In the genomic region with DNA sequence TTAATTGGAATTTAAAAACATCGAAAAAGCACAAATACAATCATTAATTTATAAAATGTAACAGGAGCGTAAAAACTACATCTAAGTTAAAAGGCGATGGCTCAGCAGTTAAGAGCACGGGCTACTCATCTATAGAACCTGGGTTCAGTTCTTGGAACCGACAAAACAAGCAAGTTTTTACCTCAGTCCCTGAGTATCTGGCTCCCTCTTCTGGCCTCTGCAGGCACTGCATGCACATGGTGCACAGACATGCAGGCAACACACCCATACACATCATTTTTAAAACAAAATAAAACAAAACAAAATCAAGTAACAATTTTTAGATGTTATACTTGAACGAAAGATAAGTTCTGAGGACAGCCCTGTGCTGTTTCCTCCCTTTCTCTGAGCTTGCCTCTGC, we compare ENCODE assay signal across 9 mouse cellular contexts.
DNase-seq lines count a peak whose midpoint lies in the region; ATAC-seq and TF ChIP-seq lines count a peak whose summit lies in the region.
"Had no signal": no experiment of that assay in that cellular context is flagged by ENCODE, and none has a peak within 500 bp of the region (broad histone marks: within the 10 kb centered on the region; RNA-seq: fewer than 3 reads in every experiment).

No protein-coding gene starts in this region.

- 96% methylated on average over 6 of the region's 6 CpGs for WGBS in cerebellum, adult 2 months
- WGBS in forebrain, embryonic 11.5 days, result 97% methylated on average over 6 of the region's 6 CpGs

- no peak for DNase-seq in cerebellum, adult 2 months
- DNase-seq in cerebellum, adult 9-10 months, result no peak
- DNase-seq in left cerebral cortex, postnatal 4 days, result peak; percentile 16
- no peak for DNase-seq in left cerebral cortex, adult 9 months (ENCODE audit: low spot score in 2 of 2)
- peak; percentile 38 for DNase-seq in T-cell, adult 2 months (ENCODE audit: low spot score)
- peak; percentile 11 to 16 for DNase-seq in natural killer cell, adult 2 months (ENCODE audit: low spot score in 2 of 2)
- DNase-seq in forebrain, embryonic 11.5 days (ENCODE audit: low spot score), result no peak
- DNase-seq in cerebellum, adult 9-11 months, result no peak

- no peak overlapping the region for H3K27ac ChIP-seq in cerebellum, adult 2 months (ENCODE audit: insufficient read depth, low read length)
- no peak overlapping the region for H3K27ac ChIP-seq in forebrain, embryonic 11.5 days (ENCODE audit: low read depth, low read length)
- H3K27ac ChIP-seq: heart, embryonic 13.5 days had no signal

- H3K4me3 ChIP-seq in cerebellum, adult 2 months (replicated peaks; ENCODE audit: insufficient read depth, low read depth, low read length), result no peak overlapping the region
- H3K4me3 ChIP-seq in forebrain, embryonic 11.5 days (ENCODE audit: low read depth, low read length), result no peak overlapping the region
- H3K4me3 ChIP-seq: heart, embryonic 13.5 days had no signal

- no peaks in the 10 kb centered on the region for H3K27me3 ChIP-seq in cerebellum, adult 2 months (ENCODE audit: control insufficient read depth, insufficient read depth, low read length)
- no peaks in the 10 kb centered on the region for H3K27me3 ChIP-seq in forebrain, embryonic 11.5 days (ENCODE audit: control insufficient read depth, insufficient read depth, low read length)
- H3K27me3 ChIP-seq: heart, embryonic 13.5 days had no signal

- no peak for ATAC-seq in forebrain, embryonic 11.5 days (replicated peaks; ENCODE audit: low FRiP score)

- no peaks in the 10 kb centered on the region for H3K36me3 ChIP-seq in forebrain, embryonic 11.5 days (ENCODE audit: control insufficient read depth, insufficient read depth, low read length)

- intact Hi-C loops in left cerebral cortex, postnatal 4 days (cut with DNase I), result no loop called here

- TF ChIP-seq POLR2A in cerebellum, adult 2 months (IDR thresholded peaks at IDR 0.05; ENCODE audit: borderline replicate concordance, insufficient read depth, low read length), result no peak

- H3K4me2 ChIP-seq in forebrain, embryonic 11.5 days (ENCODE audit: low read depth, low read length, severe bottlenecking), result no peak overlapping the region
- H3K4me2 ChIP-seq: heart, embryonic 13.5 days had no signal

- peaks cover 4% of the 10 kb centered on the region; the same call in 1 of the 2 replicates for H3K4me1 ChIP-seq in cerebellum, adult 2 months (ENCODE audit: control insufficient read depth, insufficient read depth, low read length)
- no peaks in the 10 kb centered on the region for H3K4me1 ChIP-seq in forebrain, embryonic 11.5 days (replicated peaks; ENCODE audit: control insufficient read depth, insufficient read depth, low read length)
- H3K4me1 ChIP-seq: heart, embryonic 13.5 days had no signal

- H3K9ac ChIP-seq in forebrain, embryonic 11.5 days (ENCODE audit: low read length), result no peak overlapping the region
- H3K9ac ChIP-seq: heart, embryonic 13.5 days had no signal

- TF ChIP-seq CTCF in cerebellum, adult 2 months (IDR thresholded peaks at IDR 0.05; ENCODE audit: borderline replicate concordance, insufficient read depth, low read depth, low read length), result peak; percentile 39; the same call in 1 of the 2 replicates

- no peaks in the 10 kb centered on the region for H3K9me3 ChIP-seq in forebrain, embryonic 11.5 days (ENCODE audit: control insufficient read depth, low read length)
- H3K9me3 ChIP-seq: heart, embryonic 13.5 days had no signal

Comparison
In these comparisons a context has a peak if more than half of its experiments do, and no peak if none do; other contexts are left out.
1. DNase-seq: peak in left cerebral cortex, postnatal 4 days (single experiment), T-cell, adult 2 months (single experiment) and natural killer cell, adult 2 months (2 of 2); none in cerebellum, adult 2 months (0 of 2), cerebellum, adult 9-10 months (single experiment), left cerebral cortex, adult 9 months (0 of 2), forebrain, embryonic 11.5 days (single experiment) and cerebellum, adult 9-11 months (single experiment).